Mouse (Mus musculus) hindbrain, embryonic 11.5 days (tissue): ENCODE data around the gene Dolk. TPM values are rescaled to one million over a fixed set of nuclear protein-coding genes. Genes with fewer than 3 reads are reported as not detected.

Experiments
- ATAC-seq: fragments of 200-750 bp; cut with Nextera tagmentation; 2 replicates; pipeline ENCODE4 v1.8.0; 2017; ENCODE audit warnings: mild to moderate bottlenecking, moderate TSS enrichment, moderate library complexity; ENCODE audit not compliant: low FRiP score
- DNase-seq: peaks from one replicate; pipeline ENCODE4 v3.0.0-alpha.2; 2015; ENCODE audit warnings: low spot score
- H3K27ac ChIP-seq: fragments of 300-500 bp; sonication (generic); 2 replicates; pipeline ENCODE4 v1.5.1; 2014; ENCODE audit warnings: mild to moderate bottlenecking, low read depth, low read length
- H3K27me3 ChIP-seq: fragments of 300-500 bp; sonication (generic); 2 replicates; pipeline ENCODE4 v1.6.1; 2014; ENCODE audit warnings: mild to moderate bottlenecking, low read length, moderate library complexity, mixed read lengths; ENCODE audit not compliant: control insufficient read depth, insufficient read depth
- H3K36me3 ChIP-seq: fragments of 300-500 bp; sonication (generic); 2 replicates; pipeline ENCODE4 v1.6.1; 2014; ENCODE audit warnings: mild to moderate bottlenecking, low read length, moderate library complexity, mixed read lengths; ENCODE audit not compliant: control insufficient read depth, insufficient read depth
- H3K4me1 ChIP-seq: fragments of 300-500 bp; sonication (generic); replicated peaks from 2 replicates; pipeline ENCODE4 v1.6.1; 2014; ENCODE audit warnings: low read length, mixed read lengths; ENCODE audit not compliant: control insufficient read depth, insufficient read depth
- H3K4me2 ChIP-seq: fragments of 300-500 bp; sonication (generic); replicated peaks from 2 replicates; pipeline ENCODE4 v1.6.1; 2014; ENCODE audit warnings: mild to moderate bottlenecking, low read depth, low read length
- H3K4me3 ChIP-seq: fragments of 300-500 bp; sonication (generic); 2 replicates; pipeline ENCODE4 v1.5.1; 2014; ENCODE audit warnings: low read depth, low read length
- H3K9ac ChIP-seq: fragments of 300-500 bp; sonication (generic); 2 replicates; pipeline ENCODE4 v1.6.1; 2014; ENCODE audit warnings: low read depth, low read length
- H3K9me3 ChIP-seq: fragments of 300-500 bp; sonication (generic); 2 replicates; pipeline ENCODE4 v1.6.1; 2016; ENCODE audit warnings: low read length; ENCODE audit not compliant: control insufficient read depth
- WGBS: fragments of 180-500 bp; shearing (Covaris S2); extraction: QIAGEN DNeasy Blood & Tissue Kit; methylation state at CpG from one replicate; pipeline ENCODE4 v1.1.7; 2014; 5-methylcytosine and 5-hydroxymethylcytosine counted together
- polyA plus RNA-seq: library from polyadenylated mRNA; unstranded; fragments of >200 nt; fragmentation: Nextera tagmentation; extraction: Ambion mirVana; gene quantifications from 2 replicates; pipeline ENCODE4 v1.2.1, GENCODE M21; 2014

Gene Dolk
- polyA plus RNA-seq, 1 experiment from 2014 or later, result 24.1 TPM

GRCm38 (mm10) chr2:30249182-30249581, 37.0 kb downstream of the Dolk start:
- Histone ChIP-seq H3K27me3 (no peaks in the 10 kb centered on the region), H3K36me3 (no peaks in the 10 kb centered on the region), H3K9ac (no peak overlapping the region), H3K4me1 (no peaks in the 10 kb centered on the region), H3K27ac (no peak overlapping the region), H3K9me3 (no peaks in the 10 kb centered on the region), H3K4me2 (no peak overlapping the region), H3K4me3 (no peak overlapping the region)
- WGBS, result 96% methylated on average over 3 of the region's 3 CpGs
- DNase-seq (no peak), ATAC-seq (no peak)

- H3K4me3 ChIP-seq, result no peak overlapping the region
- H3K9me3 ChIP-seq, result no peaks in the 10 kb centered on the region
- H3K36me3 ChIP-seq, result no peaks in the 10 kb centered on the region
- WGBS, result 83% methylated on average over 4 of the region's 4 CpGs
- no peaks in the 10 kb centered on the region for H3K4me1 ChIP-seq
- no peak for ATAC-seq
- no peak overlapping the region for H3K9ac ChIP-seq
- no peaks in the 10 kb centered on the region for H3K27me3 ChIP-seq
- DNase-seq, result no peak
- H3K27ac ChIP-seq, result no peak overlapping the region
- no peak overlapping the region for H3K4me2 ChIP-seq
Measured at GRCm38 (mm10) chr2:30247681-30248080, 38.5 kb downstream of the Dolk start.

- Histone ChIP-seq H3K9ac (no peak overlapping the region), H3K4me3 (no peak overlapping the region), H3K9me3 (no peaks in the 10 kb centered on the region), H3K36me3 (no peaks in the 10 kb centered on the region), H3K4me2 (no peak overlapping the region), H3K27ac (no peak overlapping the region), H3K27me3 (no peaks in the 10 kb centered on the region), H3K4me1 (no peaks in the 10 kb centered on the region)
- 90% methylated on average over 5 of the region's 5 CpGs for WGBS
- DNase-seq (no peak), ATAC-seq (no peak)
Measured at GRCm38 (mm10) chr2:30247036-30247435, 39.1 kb downstream of the Dolk start.

- no peaks in the 10 kb centered on the region for H3K4me1 ChIP-seq
- no peak overlapping the region for H3K9ac ChIP-seq
- H3K9me3 ChIP-seq, result no peaks in the 10 kb centered on the region
- H3K36me3 ChIP-seq, result 0 out of 2 replicates have a peak, but pooled peaks cover 7% of the 10 kb centered on the region
- H3K27ac ChIP-seq, result no peak overlapping the region
- WGBS, result 82% methylated on average over 7 of the region's 7 CpGs
- no peak for DNase-seq
- H3K4me3 ChIP-seq, result no peak overlapping the region
- no peak for ATAC-seq
- H3K27me3 ChIP-seq, result no peaks in the 10 kb centered on the region
- H3K4me2 ChIP-seq, result no peak overlapping the region
Measured at GRCm38 (mm10) chr2:30244595-30245178, 41.4 kb downstream of the Dolk start.

- no peak overlapping the region for H3K4me2 ChIP-seq
- H3K4me3 ChIP-seq, result no peak overlapping the region
- no peak overlapping the region for H3K27ac ChIP-seq
- peaks cover 8% of the 10 kb centered on the region; the same call in 1 of the 2 replicates for H3K4me1 ChIP-seq
- DNase-seq, result no peak
- 97% methylated on average over 4 of the region's 4 CpGs for WGBS
- no peak overlapping the region for H3K9ac ChIP-seq
- no peak for ATAC-seq
- 0 out of 2 replicates have a peak, but pooled peaks cover 7% of the 10 kb centered on the region for H3K36me3 ChIP-seq
- H3K27me3 ChIP-seq, result no peaks in the 10 kb centered on the region
- H3K9me3 ChIP-seq, result no peaks in the 10 kb centered on the region
Measured at GRCm38 (mm10) chr2:30243391-30243790, 42.7 kb downstream of the Dolk start.

- Histone ChIP-seq H3K4me3 (no peak overlapping the region), H3K36me3 (0 out of 2 replicates have a peak, but pooled peaks cover 7% of the 10 kb centered on the region), H3K4me2 (no peak overlapping the region), H3K9ac (no peak overlapping the region), H3K27ac (no peak overlapping the region), H3K4me1 (peaks cover 8% of the 10 kb centered on the region; the same call in 1 of the 2 replicates), H3K9me3 (no peaks in the 10 kb centered on the region), H3K27me3 (no peaks in the 10 kb centered on the region)
- WGBS, result 37% methylated on average over 4 of the region's 4 CpGs
- ATAC-seq, result no peak
- peak; percentile 27 for DNase-seq
Measured at GRCm38 (mm10) chr2:30242509-30242908, 43.6 kb downstream of the Dolk start.

- no peak within 1 kb of the TSS for H3K4me3 ChIP-seq
- 0 out of 2 replicates have a peak, but pooled peaks cover 7% of the 10 kb centered on the region for H3K36me3 ChIP-seq
- H3K9me3 ChIP-seq, result no peaks in the 10 kb centered on the region
- ATAC-seq (no peak), DNase-seq (no peak)
- H3K4me2 ChIP-seq, result no peak within 1 kb of the TSS
- 76% methylated on average over 2 of the region's 2 CpGs for WGBS
- no peaks in the 10 kb centered on the region for H3K27me3 ChIP-seq
- 0 out of 2 replicates have a peak within 1 kb of the TSS, but pooled peaks have one; percentile 21 for H3K9ac ChIP-seq
- H3K27ac ChIP-seq, result no peak within 1 kb of the TSS
- peaks cover 11% of the 10 kb centered on the region; the same call in 1 of the 2 replicates for H3K4me1 ChIP-seq
Measured at GRCm38 (mm10) chr2:30240267-30240666, 45.9 kb downstream of the Dolk start, which contains the start of gene Gm28035. Gene Gm28035 (plus strand): TSS chr2:30240567.

- peaks cover 11% of the 10 kb centered on the region; the same call in 1 of the 2 replicates for H3K4me1 ChIP-seq
- WGBS, result 92% methylated on average over 4 of the region's 4 CpGs
- H3K4me3 ChIP-seq, result no peak overlapping the region
- no peak for DNase-seq
- no peak overlapping the region for H3K4me2 ChIP-seq
- ATAC-seq, result no peak
- H3K27ac ChIP-seq, result no peak overlapping the region
- H3K36me3 ChIP-seq, result 0 out of 2 replicates have a peak, but pooled peaks cover 7% of the 10 kb centered on the region
- H3K9ac ChIP-seq, result 0 out of 2 replicates have a peak overlapping the region, but pooled peaks have one; percentile 21
- H3K9me3 ChIP-seq, result no peaks in the 10 kb centered on the region
- H3K27me3 ChIP-seq, result no peaks in the 10 kb centered on the region
Measured at GRCm38 (mm10) chr2:30239777-30240176, 46.4 kb downstream of the Dolk start.

- Histone ChIP-seq H3K4me1 (peaks cover 11% of the 10 kb centered on the region; the same call in 1 of the 2 replicates), H3K27me3 (no peaks in the 10 kb centered on the region), H3K4me3 (peak overlapping the region; percentile 54), H3K4me2 (peak overlapping the region; percentile 86), H3K9me3 (no peaks in the 10 kb centered on the region), H3K36me3 (0 out of 2 replicates have a peak, but pooled peaks cover 7% of the 10 kb centered on the region), H3K9ac (peak overlapping the region; percentile 71), H3K27ac (no peak overlapping the region)
- ATAC-seq (no peak), DNase-seq (no peak)
- WGBS, result 78% methylated on average over 3 of the region's 3 CpGs
Measured at GRCm38 (mm10) chr2:30238906-30239465, 47.1 kb downstream of the Dolk start.
